Mouse (Mus musculus) embryo, embryonic 11 days (tissue): ENCODE data around the gene Prdm11.

Source experiments
- DNase-seq: peaks from one replicate; pipeline ENCODE4 v3.0.0-alpha.2; 2015

The Prdm11 gene

GRCm38 (mm10) chr2:93045818-93046508 is at the start of gene Prdm11:
Gene Prdm11, minus strand, starts transcription at chr2:93046167.
- DNase-seq: peak; percentile 70

- no peak for DNase-seq
Observed at GRCm38 (mm10) chr2:93092347-93092746, 46.4 kb upstream of the Prdm11 start.

GRCm38 (mm10) chr2:93091679-93092078 is 45.7 kb upstream of the Prdm11 start:
- no peak for DNase-seq

- no peak for DNase-seq
Observed at GRCm38 (mm10) chr2:93089379-93090089, 43.6 kb upstream of the Prdm11 start.

GRCm38 (mm10) chr2:93088006-93088405 is 42.0 kb upstream of the Prdm11 start:
- no peak for DNase-seq

- DNase-seq: no peak
Observed at GRCm38 (mm10) chr2:93085291-93086027, 39.5 kb upstream of the Prdm11 start.

- DNase-seq: no peak
Observed at GRCm38 (mm10) chr2:93084481-93084880, 38.5 kb upstream of the Prdm11 start.

GRCm38 (mm10) chr2:93083317-93083716 is 37.4 kb upstream of the Prdm11 start:
- DNase-seq: no peak

GRCm38 (mm10) chr2:93082846-93083245 is 36.9 kb upstream of the Prdm11 start:
- peak; percentile 52 for DNase-seq

- DNase-seq: peak; percentile 25
Observed at GRCm38 (mm10) chr2:93080871-93081608, 35.1 kb upstream of the Prdm11 start.

- no peak for DNase-seq
Observed at GRCm38 (mm10) chr2:93079394-93079793, 33.4 kb upstream of the Prdm11 start.

GRCm38 (mm10) chr2:93076578-93076955 is 30.6 kb upstream of the Prdm11 start:
- DNase-seq: no peak

GRCm38 (mm10) chr2:93075738-93076577 is 30.0 kb upstream of the Prdm11 start:
- peak; percentile 91 for DNase-seq

- DNase-seq: peak; percentile 88
Observed at GRCm38 (mm10) chr2:93071656-93072055, 25.7 kb upstream of the Prdm11 start.

GRCm38 (mm10) chr2:93068942-93069341 is 23.0 kb upstream of the Prdm11 start:
- DNase-seq: peak; percentile 64

GRCm38 (mm10) chr2:93063347-93063746 is 17.4 kb upstream of the Prdm11 start:
- peak; percentile 76 for DNase-seq

- no peak for DNase-seq
Observed at GRCm38 (mm10) chr2:93051873-93052272, 5.9 kb upstream of the Prdm11 start.

- no peak for DNase-seq
Observed at GRCm38 (mm10) chr2:93048601-93049323, 2.8 kb upstream of the Prdm11 start.

- DNase-seq: no peak
Observed at GRCm38 (mm10) chr2:93047491-93048050, 1.6 kb upstream of the Prdm11 start.

GRCm38 (mm10) chr2:93047036-93047435 is 1.1 kb upstream of the Prdm11 start:
- DNase-seq: no peak

GRCm38 (mm10) chr2:93046509-93046835 is 505 bp upstream of the Prdm11 start:
- DNase-seq: no peak
